Mouse (Mus musculus): ENCODE measurements around the gene Tsen54. TPM values are rescaled to one million over a fixed set of nuclear protein-coding genes. Genes with fewer than 3 reads are reported as not detected.

Gene Tsen54
- polyA plus RNA-seq, 1 experiment from 2014 or later, result 20.8 TPM

- Histone ChIP-seq H3K27me3 (ENCODE audit: control insufficient read depth, insufficient read depth, low read length) (no peaks in the 10 kb centered on the region), H3K9ac (ENCODE audit: low read length) (no peak overlapping the region), H3K4me1 (ENCODE audit: control insufficient read depth, insufficient read depth, low read length) (peaks cover 44% of the 10 kb centered on the region), H3K27ac (ENCODE audit: low read depth, low read length) (no peak overlapping the region), H3K36me3 (ENCODE audit: control insufficient read depth, insufficient read depth, low read length) (no peaks in the 10 kb centered on the region), H3K4me2 (no peak overlapping the region), H3K9me3 (ENCODE audit: control insufficient read depth, low read length) (no peaks in the 10 kb centered on the region), H3K4me3 (ENCODE audit: low read depth, low read length) (no peak overlapping the region)
- no peak for ATAC-seq (ENCODE audit: low FRiP score)
- 42% methylated on average over 9 of the region's 9 CpGs for WGBS
- DNase-seq (ENCODE audit: low spot score, missing footprints), result no peak
Observed at GRCm38 (mm10) chr11:115776954-115777353, 37.6 kb upstream of the Tsen54 start.

- Histone ChIP-seq H3K27ac (ENCODE audit: low read depth, low read length) (no peak overlapping the region), H3K9me3 (ENCODE audit: control insufficient read depth, low read length) (no peaks in the 10 kb centered on the region), H3K4me1 (ENCODE audit: control insufficient read depth, insufficient read depth, low read length) (peaks cover 46% of the 10 kb centered on the region), H3K4me2 (no peak overlapping the region), H3K27me3 (ENCODE audit: control insufficient read depth, insufficient read depth, low read length) (no peaks in the 10 kb centered on the region), H3K9ac (ENCODE audit: low read length) (no peak overlapping the region), H3K36me3 (ENCODE audit: control insufficient read depth, insufficient read depth, low read length) (no peaks in the 10 kb centered on the region), H3K4me3 (ENCODE audit: low read depth, low read length) (no peak overlapping the region)
- 77% methylated on average over 17 of the region's 17 CpGs for WGBS
- ATAC-seq (ENCODE audit: low FRiP score), result no peak
- DNase-seq (ENCODE audit: low spot score, missing footprints), result no peak
Observed at GRCm38 (mm10) chr11:115777487-115778335, 36.8 kb upstream of the Tsen54 start.

- H3K9ac ChIP-seq (ENCODE audit: low read length), result peak overlapping the region; percentile 39
- DNase-seq (ENCODE audit: low spot score, missing footprints) (peak; percentile 92), ATAC-seq (ENCODE audit: low FRiP score) (peak; percentile 89)
- peak overlapping the region; percentile 84 for H3K27ac ChIP-seq (ENCODE audit: low read depth, low read length)
- no peaks in the 10 kb centered on the region for H3K9me3 ChIP-seq (ENCODE audit: control insufficient read depth, low read length)
- H3K27me3 ChIP-seq (ENCODE audit: control insufficient read depth, insufficient read depth, low read length), result no peaks in the 10 kb centered on the region
- WGBS, result 9% methylated on average over 9 of the region's 9 CpGs
- no peaks in the 10 kb centered on the region for H3K36me3 ChIP-seq (ENCODE audit: control insufficient read depth, insufficient read depth, low read length)
- peaks cover 54% of the 10 kb centered on the region for H3K4me1 ChIP-seq (ENCODE audit: control insufficient read depth, insufficient read depth, low read length)
- no peak overlapping the region for H3K4me3 ChIP-seq (ENCODE audit: low read depth, low read length)
- H3K4me2 ChIP-seq, result peak overlapping the region; percentile 35
Observed at GRCm38 (mm10) chr11:115779038-115779571, 35.4 kb upstream of the Tsen54 start.

GRCm38 (mm10) chr11:115780141-115781070, 34.1 kb upstream of the Tsen54 start:
- ATAC-seq (ENCODE audit: low FRiP score) (peak; percentile 62), DNase-seq (ENCODE audit: low spot score, missing footprints) (peak; percentile 95)
- Histone ChIP-seq H3K36me3 (ENCODE audit: control insufficient read depth, insufficient read depth, low read length) (no peaks in the 10 kb centered on the region), H3K4me1 (ENCODE audit: control insufficient read depth, insufficient read depth, low read length) (peaks cover 51% of the 10 kb centered on the region), H3K4me3 (ENCODE audit: low read depth, low read length) (peak overlapping the region; percentile 1; the same call in 1 of the 2 replicates), H3K27ac (ENCODE audit: low read depth, low read length) (peak overlapping the region; percentile 84), H3K9me3 (ENCODE audit: control insufficient read depth, low read length) (no peaks in the 10 kb centered on the region), H3K27me3 (ENCODE audit: control insufficient read depth, insufficient read depth, low read length) (no peaks in the 10 kb centered on the region), H3K9ac (ENCODE audit: low read length) (peak overlapping the region; percentile 33; the same call in 1 of the 2 replicates), H3K4me2 (peak overlapping the region; percentile 35)
- 8% methylated on average over 20 of the region's 20 CpGs for WGBS

GRCm38 (mm10) chr11:115786473-115786872, 28.1 kb upstream of the Tsen54 start:
- 72% methylated on average over 6 of the region's 6 CpGs for WGBS
- H3K4me2 ChIP-seq, result no peak overlapping the region
- no peak overlapping the region for H3K4me3 ChIP-seq (ENCODE audit: low read depth, low read length)
- DNase-seq (ENCODE audit: low spot score, missing footprints) (no peak), ATAC-seq (ENCODE audit: low FRiP score) (no peak)
- peaks cover 16% of the 10 kb centered on the region for H3K4me1 ChIP-seq (ENCODE audit: control insufficient read depth, insufficient read depth, low read length)
- no peaks in the 10 kb centered on the region for H3K27me3 ChIP-seq (ENCODE audit: control insufficient read depth, insufficient read depth, low read length)
- H3K36me3 ChIP-seq (ENCODE audit: control insufficient read depth, insufficient read depth, low read length), result peaks cover 14% of the 10 kb centered on the region; the same call in 1 of the 2 replicates
- no peaks in the 10 kb centered on the region for H3K9me3 ChIP-seq (ENCODE audit: control insufficient read depth, low read length)
- H3K9ac ChIP-seq (ENCODE audit: low read length), result no peak overlapping the region
- H3K27ac ChIP-seq (ENCODE audit: low read depth, low read length), result no peak overlapping the region

- H3K4me1 ChIP-seq (ENCODE audit: control insufficient read depth, insufficient read depth, low read length), result peaks cover 6% of the 10 kb centered on the region
- H3K4me2 ChIP-seq, result no peak overlapping the region
- H3K36me3 ChIP-seq (ENCODE audit: control insufficient read depth, insufficient read depth, low read length), result peaks cover 34% of the 10 kb centered on the region
- no peak for ATAC-seq (ENCODE audit: low FRiP score)
- WGBS, result 95% methylated on average over 7 of the region's 7 CpGs
- no peak overlapping the region for H3K27ac ChIP-seq (ENCODE audit: low read depth, low read length)
- no peaks in the 10 kb centered on the region for H3K9me3 ChIP-seq (ENCODE audit: control insufficient read depth, low read length)
- no peak overlapping the region for H3K4me3 ChIP-seq (ENCODE audit: low read depth, low read length)
- no peak overlapping the region for H3K9ac ChIP-seq (ENCODE audit: low read length)
- H3K27me3 ChIP-seq (ENCODE audit: control insufficient read depth, insufficient read depth, low read length), result no peaks in the 10 kb centered on the region
- no peak for DNase-seq (ENCODE audit: low spot score, missing footprints)
Observed at GRCm38 (mm10) chr11:115789787-115790186, 24.7 kb upstream of the Tsen54 start.

GRCm38 (mm10) chr11:115791919-115792318, 22.6 kb upstream of the Tsen54 start:
- DNase-seq (ENCODE audit: low spot score, missing footprints) (no peak), ATAC-seq (ENCODE audit: low FRiP score) (no peak)
- Histone ChIP-seq H3K36me3 (ENCODE audit: control insufficient read depth, insufficient read depth, low read length) (peaks cover 38% of the 10 kb centered on the region), H3K9me3 (ENCODE audit: control insufficient read depth, low read length) (no peaks in the 10 kb centered on the region), H3K4me3 (ENCODE audit: low read depth, low read length) (no peak overlapping the region), H3K4me2 (no peak overlapping the region), H3K9ac (ENCODE audit: low read length) (no peak overlapping the region), H3K4me1 (ENCODE audit: control insufficient read depth, insufficient read depth, low read length) (no peaks in the 10 kb centered on the region), H3K27me3 (ENCODE audit: control insufficient read depth, insufficient read depth, low read length) (no peaks in the 10 kb centered on the region), H3K27ac (ENCODE audit: low read depth, low read length) (no peak overlapping the region)
- WGBS, result 95% methylated on average over 16 of the region's 16 CpGs

- Histone ChIP-seq H3K4me2 (no peak overlapping the region), H3K4me3 (ENCODE audit: low read depth, low read length) (no peak overlapping the region), H3K9me3 (ENCODE audit: control insufficient read depth, low read length) (no peaks in the 10 kb centered on the region), H3K27me3 (ENCODE audit: control insufficient read depth, insufficient read depth, low read length) (no peaks in the 10 kb centered on the region), H3K4me1 (ENCODE audit: control insufficient read depth, insufficient read depth, low read length) (no peaks in the 10 kb centered on the region), H3K36me3 (ENCODE audit: control insufficient read depth, insufficient read depth, low read length) (peaks cover 38% of the 10 kb centered on the region), H3K27ac (ENCODE audit: low read depth, low read length) (no peak overlapping the region), H3K9ac (ENCODE audit: low read length) (no peak overlapping the region)
- 86% methylated on average over 14 of the region's 14 CpGs for WGBS
- no peak for DNase-seq (ENCODE audit: low spot score, missing footprints)
- no peak for ATAC-seq (ENCODE audit: low FRiP score)
Observed at GRCm38 (mm10) chr11:115792353-115792752, 22.2 kb upstream of the Tsen54 start.
